Mouse (Mus musculus) CH12.LX (cell line): ENCODE results near the gene Med22. TPM values are rescaled to one million over a fixed set of nuclear protein-coding genes. Genes with fewer than 3 reads are reported as not detected.

ENCODE experiments used
- DNase-seq: peaks from one replicate; pipeline ENCODE4 v3.0.0-alpha.2; 2013; ENCODE audit errors: extremely low read depth
- H3K27ac ChIP-seq: 2 replicates; pipeline ENCODE4 v1.5.1; 2012; ENCODE audit warnings: low read depth, mild to moderate bottlenecking, control low read depth, moderate library complexity; ENCODE audit not compliant: insufficient read depth
- H3K27me3 ChIP-seq: replicated peaks from 2 replicates; pipeline ENCODE3; 2012; ENCODE audit warnings: inconsistent platforms
- H3K36me3 ChIP-seq, 2 experiments: replicated peaks in 1 of 2; 2 replicates each; pipeline versions ENCODE3 to v1.6.1; 2012; ENCODE audit warnings: inconsistent platforms in 1 of 2, low read length in 1 of 2, mild to moderate bottlenecking in 1 of 2, mixed read lengths in 1 of 2, moderate library complexity in 1 of 2; ENCODE audit not compliant: control insufficient read depth in 1 of 2, insufficient read depth in 1 of 2
- H3K4me1 ChIP-seq, 2 experiments: 2 replicates each; pipeline ENCODE4 v1.6.1; 2012; ENCODE audit warnings: inconsistent platforms in 1 of 2, moderate library complexity in 1 of 2; ENCODE audit not compliant: insufficient read depth in 2 of 2, control insufficient read depth in 1 of 2
- H3K4me2 ChIP-seq: 2 replicates; pipeline ENCODE4 v1.6.1; 2012; ENCODE audit warnings: low read depth, mild to moderate bottlenecking, control low read depth; ENCODE audit not compliant: poor library complexity, insufficient read depth, severe bottlenecking
- H3K4me3 ChIP-seq, 3 experiments: fragments of 150-350 bp in 1 of 3; sonication (generic) in 1 of 3; replicated peaks in 1 of 3; 2 replicates each; pipeline versions ENCODE3 to v1.5.1; 2011 to 2012; ENCODE audit warnings: low read depth in 2 of 3, low read length in 2 of 3, mild to moderate bottlenecking in 2 of 3, moderate library complexity in 2 of 3, control low read depth in 1 of 3, improper control_type of control experiment in 1 of 3, inconsistent platforms in 1 of 3, mixed read lengths in 1 of 3; ENCODE audit not compliant: poor library complexity in 1 of 3
- H3K79me2 ChIP-seq: replicated peaks from 2 replicates; pipeline ENCODE4 v1.6.1; 2012; ENCODE audit warnings: mild to moderate bottlenecking, moderate library complexity; ENCODE audit not compliant: control insufficient read depth, poor library complexity, insufficient read depth, severe bottlenecking; ENCODE audit errors: extremely low read depth
- H3K9ac ChIP-seq: 2 replicates; pipeline ENCODE4 v1.6.1; 2012; ENCODE audit warnings: low read depth, mild to moderate bottlenecking, control low read depth, moderate library complexity; ENCODE audit not compliant: insufficient read depth
- H3K9me3 ChIP-seq: replicated peaks from 2 replicates; pipeline ENCODE3; 2012; ENCODE audit warnings: low read length, inconsistent platforms, mixed read lengths
- BHLHE40 ChIP-seq: IDR thresholded peaks from 2 replicates; pipeline ENCODE4 v1.6.1; 2011; ENCODE audit warnings: mild to moderate bottlenecking, low read depth, low read length, improper control_type of control experiment
- CHD2 ChIP-seq: IDR thresholded peaks from 2 replicates; pipeline ENCODE4 v1.6.1; 2011; ENCODE audit warnings: low read length, improper control_type of control experiment
- E2F4 ChIP-seq: IDR thresholded peaks from 2 replicates; pipeline ENCODE4 v1.6.1; 2011; ENCODE audit warnings: low read depth, low read length, improper control_type of control experiment; ENCODE audit not compliant: insufficient replicate concordance
- ELF1 ChIP-seq: IDR thresholded peaks from 2 replicates; pipeline ENCODE4 v1.6.1; 2014; ENCODE audit warnings: low read depth, mild to moderate bottlenecking, inconsistent platforms, low read length, improper control_type of control experiment
- ETS1 ChIP-seq: conservative IDR thresholded peaks from 2 replicates; pipeline ENCODE4 v1.6.1; 2012; ENCODE audit warnings: low read depth, mild to moderate bottlenecking, inconsistent platforms, low read length, improper control_type of control experiment, moderate library complexity
- GABPA ChIP-seq: IDR thresholded peaks from 2 replicates; pipeline ENCODE4 v1.6.1; 2012; ENCODE audit warnings: low read depth, low read length, improper control_type of control experiment, inconsistent platforms; ENCODE audit not compliant: insufficient replicate concordance
- HCFC1 ChIP-seq: IDR thresholded peaks from 2 replicates; pipeline ENCODE4 v1.6.1; 2012; ENCODE audit warnings: low read depth, mild to moderate bottlenecking, inconsistent platforms, low read length, improper control_type of control experiment
- IRF4 ChIP-seq: IDR thresholded peaks from 2 replicates; pipeline ENCODE4 v1.6.1; 2014; ENCODE audit warnings: low read depth, mild to moderate bottlenecking, inconsistent platforms, low read length, improper control_type of control experiment
- JUN ChIP-seq: IDR thresholded peaks from 2 replicates; pipeline ENCODE4 v1.6.1; 2011; ENCODE audit warnings: low read depth, mild to moderate bottlenecking, low read length, improper control_type of control experiment, moderate library complexity; ENCODE audit not compliant: insufficient read depth
- JUND ChIP-seq: conservative IDR thresholded peaks from 2 replicates; pipeline ENCODE4 v1.6.1; 2011; ENCODE audit warnings: low read depth, low read length, improper control_type of control experiment
- KAT2A ChIP-seq: IDR thresholded peaks from 2 replicates; pipeline ENCODE4 v1.6.1; 2012; ENCODE audit warnings: low read length, improper control_type of control experiment, inconsistent platforms; ENCODE audit not compliant: insufficient replicate concordance
- MAFK ChIP-seq: IDR thresholded peaks from 2 replicates; pipeline ENCODE4 v1.6.1; 2011; ENCODE audit warnings: low read length, improper control_type of control experiment; ENCODE audit not compliant: insufficient replicate concordance
- MAX ChIP-seq: IDR thresholded peaks from 2 replicates; pipeline ENCODE4 v1.6.1; 2011; ENCODE audit warnings: low read length, improper control_type of control experiment
- MEF2A ChIP-seq: IDR thresholded peaks from 2 replicates; pipeline ENCODE4 v1.6.1; 2014; ENCODE audit warnings: low read depth, mild to moderate bottlenecking, inconsistent platforms, low read length, improper control_type of control experiment, borderline replicate concordance
- MXI1 ChIP-seq: IDR thresholded peaks from 2 replicates; pipeline ENCODE4 v1.6.1; 2011; ENCODE audit warnings: mild to moderate bottlenecking, low read depth, low read length, improper control_type of control experiment
- MYC ChIP-seq: IDR thresholded peaks from 2 replicates; pipeline ENCODE4 v1.6.1; 2011; ENCODE audit warnings: low read depth, mild to moderate bottlenecking, improper control_type of control experiment, low read length
- NELFE ChIP-seq: IDR thresholded peaks from 2 replicates; pipeline ENCODE4 v1.6.1; 2011; ENCODE audit warnings: low read depth, low read length, improper control_type of control experiment
- NRF1 ChIP-seq: IDR thresholded peaks from 2 replicates; pipeline ENCODE4 v1.6.1; 2014; ENCODE audit warnings: low read depth, mild to moderate bottlenecking, inconsistent platforms, low read length, improper control_type of control experiment, moderate library complexity
- PAX5 ChIP-seq: IDR thresholded peaks from 2 replicates; pipeline ENCODE4 v1.6.1; 2012; ENCODE audit warnings: low read length, inconsistent platforms, mixed read lengths
- POLR2A ChIP-seq: IDR thresholded peaks from 2 replicates; pipeline ENCODE4 v1.6.1; 2011; ENCODE audit warnings: low read depth, mild to moderate bottlenecking, improper control_type of control experiment, low read length
- POLR2AphosphoS2 ChIP-seq: IDR thresholded peaks from 2 replicates; pipeline ENCODE4 v1.6.1; 2011; ENCODE audit warnings: low read depth, low read length, improper control_type of control experiment
- RCOR1 ChIP-seq: conservative IDR thresholded peaks from 2 replicates; pipeline ENCODE4 v1.6.1; 2012; ENCODE audit warnings: low read depth, mild to moderate bottlenecking, inconsistent platforms, low read length, improper control_type of control experiment
- SIN3A ChIP-seq: IDR thresholded peaks from 2 replicates; pipeline ENCODE4 v1.6.1; 2012; ENCODE audit warnings: low read length, improper control_type of control experiment, inconsistent platforms
- SMC3 ChIP-seq: IDR thresholded peaks from 2 replicates; pipeline ENCODE4 v1.6.1; 2011; ENCODE audit warnings: low read depth, low read length, improper control_type of control experiment
- TBP ChIP-seq: conservative IDR thresholded peaks from 2 replicates; pipeline ENCODE4 v1.6.1; 2011; ENCODE audit warnings: low read depth, low read length, improper control_type of control experiment
- TCF12 ChIP-seq: IDR thresholded peaks from 2 replicates; pipeline ENCODE4 v1.6.1; 2014; ENCODE audit warnings: low read depth, mild to moderate bottlenecking, inconsistent platforms, low read length, improper control_type of control experiment
- USF1 ChIP-seq: IDR thresholded peaks from 2 replicates; pipeline ENCODE4 v1.6.1; 2014; ENCODE audit warnings: low read depth, mild to moderate bottlenecking, inconsistent platforms, low read length, improper control_type of control experiment
- ZC3H11A ChIP-seq: IDR thresholded peaks from 2 replicates; pipeline ENCODE4 v1.6.1; 2012; ENCODE audit warnings: low read depth, mild to moderate bottlenecking, inconsistent platforms, low read length, improper control_type of control experiment
- ZKSCAN1 ChIP-seq: IDR thresholded peaks from 2 replicates; pipeline ENCODE4 v1.6.1; 2012; ENCODE audit warnings: low read depth, inconsistent platforms, low read length, improper control_type of control experiment, borderline replicate concordance
- ZNF384 ChIP-seq: IDR thresholded peaks from 2 replicates; pipeline ENCODE4 v1.6.1; 2012; ENCODE audit warnings: low read depth, low read length, improper control_type of control experiment, inconsistent platforms
- dilution Hi-C: fragments of 300-500 bp; cut with MboI; formaldehyde crosslinking; loops from 2 replicates; pipeline ENCODE4 v1.14.3; 2020; ENCODE audit warnings: low sequenced_read_pairs; ENCODE audit not compliant: extremely low pct_unique_long_range_greater_than_20kb, extremely low pct_ligation_motif_present
- in situ Hi-C: fragments of 300-500 bp; cut with MboI; formaldehyde crosslinking; loops from 3 replicates; pipeline ENCODE4 v1.14.3; 2019; ENCODE audit warnings: low sequenced_read_pairs, low pct_ligation_motif_present, low pct_unique_long_range_greater_than_20kb, mixed read lengths
- polyA plus RNA-seq: library from polyadenylated mRNA; unstranded; fragments of >175 nt; gene quantifications from 2 replicates; pipeline ENCODE4 v1.2.1, GENCODE M21; 2012; ENCODE audit warnings: low read depth; ENCODE audit not compliant: insufficient read length
- total RNA-seq, 2 experiments: library from RNA; depleted of rRNA; stranded (reverse); fragments of 300-350 nt in 1 of 2; fragments of >200 nt in 1 of 2; gene quantifications; 2 replicates each; pipeline ENCODE4 v1.2.3; 2012 to 2014

The Med22 gene
- total and polyA plus RNA-seq, 3 experiments = 27.7 to 42.1 (median 37.3) TPM

DNA sequence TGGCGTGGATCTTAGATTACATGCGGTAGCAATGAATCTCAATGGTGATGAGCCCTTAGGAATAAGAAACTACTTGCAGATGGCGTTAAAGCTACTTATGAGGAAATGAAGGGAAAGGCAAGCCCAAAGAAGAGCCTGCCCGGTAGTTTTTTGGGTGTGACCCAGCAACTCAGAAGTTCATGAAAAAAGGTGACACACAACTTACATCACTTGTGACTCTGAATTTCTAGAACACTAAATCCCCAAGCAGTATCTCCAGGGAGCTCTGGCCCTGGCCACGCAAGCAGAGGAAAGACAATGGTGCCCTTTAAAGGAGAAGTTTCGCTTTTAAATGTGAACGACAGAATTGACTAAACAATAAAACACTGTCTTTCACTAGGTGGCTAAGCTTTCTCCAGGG, 7.2 kb downstream of the Med22 start:
- H3K4me1 ChIP-seq = peaks cover 16 to 59% of the 10 kb centered on the region in 2 experiments
- peaks cover 45 to 79% of the 10 kb centered on the region in 2 experiments for H3K36me3 ChIP-seq
- H3K4me2 ChIP-seq = peak overlapping the region; percentile 71
- peak overlapping the region; percentile 88 for H3K27ac ChIP-seq
- no peaks in the 10 kb centered on the region for H3K27me3 ChIP-seq
- in situ Hi-C loops = no loop called here
- peak overlapping the region; percentile 76 to 78 (median 76) for H3K4me3 ChIP-seq
- DNase-seq = no peak
- dilution Hi-C loops = no loop called here
- peaks cover 41% of the 10 kb centered on the region for H3K79me2 ChIP-seq
- H3K9me3 ChIP-seq = no peaks in the 10 kb centered on the region
- H3K9ac ChIP-seq = peak overlapping the region; percentile 90
- TF ChIP-seq RCOR1 (no peak), ETS1 (no peak), TBP (no peak), ZC3H11A (no peak), POLR2AphosphoS2 (peak; percentile 44; the same call in 1 of the 2 replicates)
- TF ChIP-seq, all 38 proteins: peak for 1

DNA sequence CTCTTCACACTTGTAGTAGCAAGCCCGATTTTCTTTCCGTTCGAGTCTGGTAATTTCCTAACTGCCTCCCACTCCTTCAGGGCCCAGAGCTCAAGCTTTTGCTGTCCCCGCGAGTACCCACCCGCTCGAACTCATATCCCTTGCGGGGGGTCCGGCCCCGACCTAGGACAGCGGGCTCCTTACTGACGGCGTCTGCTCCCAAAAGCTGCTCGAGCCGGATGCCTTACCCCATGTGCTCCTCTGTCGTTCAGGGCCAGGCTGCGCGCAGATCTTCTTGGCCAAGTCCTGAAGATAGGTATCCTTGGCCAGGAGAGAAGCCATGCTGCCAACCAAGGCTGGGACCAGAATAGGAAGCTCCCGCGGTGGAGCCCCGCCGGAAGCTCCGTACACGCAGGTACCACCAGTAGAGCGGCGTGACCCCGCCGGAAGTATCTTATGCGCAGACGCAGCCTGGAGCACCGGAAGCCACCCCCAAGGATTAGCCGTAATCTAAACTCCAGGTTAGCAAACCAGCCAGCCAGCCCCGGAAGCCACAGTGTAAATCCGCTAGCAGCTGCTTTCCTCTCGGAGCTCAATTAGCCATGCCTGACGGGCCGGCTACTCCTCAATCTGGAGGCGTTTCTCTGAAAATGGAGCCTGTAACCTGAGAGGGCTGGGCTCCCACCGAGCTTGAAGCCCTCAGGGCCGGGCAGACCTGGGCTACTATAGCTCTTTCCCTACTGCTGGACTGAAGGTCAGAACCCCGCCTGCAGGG, 7.8 kb downstream of the Med22 start, which contains the start of gene Surf6:
Surf6 (minus strand) TSS at position 413 of the 754 bp plus-strand sequence.
- peaks cover 9 to 52% of the 10 kb centered on the region in 2 experiments for H3K4me1 ChIP-seq
- H3K27ac ChIP-seq = peak within 1 kb of the TSS; percentile 88
- H3K27me3 ChIP-seq = no peaks in the 10 kb centered on the region
- peak within 1 kb of the TSS; percentile 76 to 97 (median 76) for H3K4me3 ChIP-seq
- dilution Hi-C loops = no loop called here
- peak within 1 kb of the TSS; percentile 71 for H3K4me2 ChIP-seq
- H3K36me3 ChIP-seq = peaks cover 45 to 79% of the 10 kb centered on the region in 2 experiments
- H3K9ac ChIP-seq = peak within 1 kb of the TSS; percentile 95
- H3K9me3 ChIP-seq = no peaks in the 10 kb centered on the region
- peaks cover 35% of the 10 kb centered on the region for H3K79me2 ChIP-seq
- in situ Hi-C loops = no loop called here
- DNase-seq = peak; percentile 98
- TF ChIP-seq BHLHE40 (peak; percentile 43; the same call in 1 of the 2 replicates), ZNF384 (no peak), ETS1 (peak; percentile 63), ZKSCAN1 (no peak), TBP (0 out of 2 replicates have a peak, but pooled peaks have one; percentile 65), MAX (peak; percentile 81), NRF1 (peak; percentile 93), E2F4 (0 out of 2 replicates have a peak, but pooled peaks have one; percentile 41), PAX5 (no peak), GABPA (no peak; the same call in 1 of the 2 replicates), SMC3 (no peak), MXI1 (peak; percentile 92), JUN (no peak), HCFC1 (peak; percentile 91), USF1 (peak; percentile 8; the same call in 1 of the 2 replicates), POLR2A (peak; percentile 95), RCOR1 (no peak), TCF12 (peak; percentile 87), MYC (peak; percentile 94), CHD2 (no peak), MAFK (no peak), IRF4 (peak; percentile 65; the same call in 1 of the 2 replicates), MEF2A (peak; percentile 86), SIN3A (peak; percentile 99), POLR2AphosphoS2 (peak; percentile 85), NELFE (peak; percentile 93), ZC3H11A (no peak), KAT2A (peak; percentile 83), ELF1 (peak; percentile 98), JUND (no peak)
